Mouse (Mus musculus) frontal cortex, postnatal 14 days (tissue): ENCODE measurements around the gene 5031439G07Rik.

Experiments used
- DNase-seq, 2 experiments: peaks; one replicate each; pipeline ENCODE4 v3.0.0; 2022; ENCODE audit warnings: low spot score in 2 of 2

Gene 5031439G07Rik

GRCm38 (mm10) chr15:84995041-84995440 is 6.7 kb upstream of the 5031439G07Rik start:
- no peak for DNase-seq

GRCm38 (mm10) chr15:84994498-84994897 is 6.1 kb upstream of the 5031439G07Rik start:
- no peak for DNase-seq

- DNase-seq: no peak
These were observed 1.4 kb upstream of the 5031439G07Rik start for GRCm38 (mm10) chr15:84989771-84990170.

- no peak for DNase-seq
These were observed 747 bp upstream of the 5031439G07Rik start for GRCm38 (mm10) chr15:84989098-84989497.

- no peak for DNase-seq
These were observed 1.1 kb downstream of the 5031439G07Rik start for GRCm38 (mm10) chr15:84987020-84987815.

GRCm38 (mm10) chr15:84986171-84987019 is 2.0 kb downstream of the 5031439G07Rik start:
- DNase-seq: no peak

GRCm38 (mm10) chr15:84985516-84986160 is 2.7 kb downstream of the 5031439G07Rik start:
- DNase-seq: no peak

- DNase-seq: no peak
These were observed 4.6 kb downstream of the 5031439G07Rik start for GRCm38 (mm10) chr15:84983721-84984120.

GRCm38 (mm10) chr15:84982888-84983287 is 5.5 kb downstream of the 5031439G07Rik start:
- DNase-seq: no peak

GRCm38 (mm10) chr15:84981609-84982313 is 6.6 kb downstream of the 5031439G07Rik start:
- DNase-seq: no peak

- no peak for DNase-seq
These were observed 12.6 kb downstream of the 5031439G07Rik start for GRCm38 (mm10) chr15:84975729-84976128.

- DNase-seq: no peak
These were observed 14.8 kb downstream of the 5031439G07Rik start for GRCm38 (mm10) chr15:84973544-84973871.

- peak in 1 of 2 experiments; percentile 47 for DNase-seq
These were observed 15.3 kb downstream of the 5031439G07Rik start for GRCm38 (mm10) chr15:84972860-84973543.

- DNase-seq: no peak
These were observed 19.8 kb downstream of the 5031439G07Rik start for GRCm38 (mm10) chr15:84968534-84968933.

- DNase-seq: no peak
These were observed 22.6 kb downstream of the 5031439G07Rik start for GRCm38 (mm10) chr15:84965575-84966360.

- no peak for DNase-seq
These were observed 23.6 kb downstream of the 5031439G07Rik start for GRCm38 (mm10) chr15:84964771-84965170.

GRCm38 (mm10) chr15:84962518-84962917 is 25.8 kb downstream of the 5031439G07Rik start:
- DNase-seq: no peak

- DNase-seq: peak; percentile 48 to 52
These were observed 27.7 kb downstream of the 5031439G07Rik start for GRCm38 (mm10) chr15:84960692-84961091.

- no peak for DNase-seq
These were observed 28.5 kb downstream of the 5031439G07Rik start for GRCm38 (mm10) chr15:84959891-84960290.

- DNase-seq: no peak
These were observed 30.0 kb downstream of the 5031439G07Rik start for GRCm38 (mm10) chr15:84958331-84958730.
